Mouse (Mus musculus) C2C12 (cell line): ENCODE data around the gene Dock4.

Source experiments
- CEBPB ChIP-seq: IDR thresholded peaks from one replicate; pipeline ENCODE4 v1.6.1; 2011; ENCODE audit warnings: low read depth, mild to moderate bottlenecking, control low read depth, moderate library complexity
- CTCF ChIP-seq: IDR thresholded peaks from one replicate; pipeline ENCODE4 v1.5.1; 2011; ENCODE audit not compliant: control insufficient read depth, insufficient read depth, insufficient read length
- MAX ChIP-seq: IDR thresholded peaks from one replicate; pipeline ENCODE4 v1.6.1; 2011; ENCODE audit warnings: mild to moderate bottlenecking, control low read depth
- MYOD1 ChIP-seq: IDR thresholded peaks from one replicate; pipeline ENCODE4 v1.6.1; 2011; ENCODE audit warnings: low read depth; ENCODE audit not compliant: control insufficient read depth, insufficient read length
- USF1 ChIP-seq: IDR thresholded peaks from one replicate; pipeline ENCODE4 v1.6.1; 2011; ENCODE audit warnings: low read depth, mild to moderate bottlenecking, control low read depth, moderate library complexity

DNA sequence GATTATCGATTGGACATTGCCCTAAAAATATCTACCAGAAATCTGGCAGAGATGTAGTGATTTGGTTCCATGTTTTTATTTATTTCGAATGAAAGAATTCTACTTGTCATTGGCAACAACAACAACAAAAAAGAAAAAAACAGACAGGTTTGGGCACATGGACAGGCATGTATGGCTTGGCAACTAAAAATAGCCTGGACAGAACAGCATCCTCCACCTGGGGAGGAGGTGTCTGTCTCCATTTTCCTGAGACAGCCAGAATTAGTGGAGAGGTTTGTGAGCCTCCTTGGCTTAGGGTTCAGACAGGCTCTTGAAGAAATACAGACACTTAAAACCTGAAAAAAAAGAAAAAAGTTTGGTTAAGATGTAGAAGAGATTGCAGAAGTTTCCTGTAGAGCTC, 10.8 kb downstream of the Dock4 start:
- TF ChIP-seq CTCF (no peak), USF1 (no peak), MAX (no peak), CEBPB (no peak), MYOD1 (no peak)
